Mouse (Mus musculus) liver, embryonic 11.5 days (tissue): Measurements from ENCODE around the gene Gpatch11. TPM values are rescaled to one million over a fixed set of nuclear protein-coding genes. Genes with fewer than 3 reads are reported as not detected.
"Not testable (repeated sequence)": the region's sequence is repeated elsewhere in the genome, so short reads cannot be mapped to it uniquely, and the experiment has no call there.

Experiments used
- ATAC-seq: fragments of 200-750 bp; cut with Nextera tagmentation; replicated peaks from 2 replicates; pipeline ENCODE4 v1.8.0; 2017; ENCODE audit warnings: moderate number of reproducible peaks, mild to moderate bottlenecking, moderate TSS enrichment, moderate library complexity; ENCODE audit not compliant: low FRiP score
- DNase-seq: peaks from one replicate; pipeline ENCODE4 v3.0.0-alpha.2; 2017; ENCODE audit warnings: low spot score
- H3K27ac ChIP-seq: fragments of 300-500 bp; sonication (generic); 2 replicates; pipeline ENCODE4 v1.5.1; 2014; ENCODE audit warnings: mild to moderate bottlenecking, low read depth, low read length, control low read depth
- H3K27me3 ChIP-seq: fragments of 300-500 bp; sonication (generic); replicated peaks from 2 replicates; pipeline ENCODE4 v1.6.1; 2014; ENCODE audit warnings: low read length, mixed read lengths; ENCODE audit not compliant: control insufficient read depth, insufficient read depth
- H3K36me3 ChIP-seq: fragments of 300-500 bp; sonication (generic); 2 replicates; pipeline ENCODE4 v1.6.1; 2014; ENCODE audit warnings: mild to moderate bottlenecking, low read length, moderate library complexity, mixed read lengths; ENCODE audit not compliant: control insufficient read depth, insufficient read depth
- H3K4me1 ChIP-seq: fragments of 300-500 bp; sonication (generic); replicated peaks from 2 replicates; pipeline ENCODE4 v1.6.1; 2014; ENCODE audit warnings: low read length, mixed read lengths; ENCODE audit not compliant: control insufficient read depth, insufficient read depth
- H3K4me2 ChIP-seq: fragments of 300-500 bp; sonication (generic); 2 replicates; pipeline ENCODE4 v1.6.1; 2014; ENCODE audit warnings: mild to moderate bottlenecking, control low read depth, moderate library complexity
- H3K4me3 ChIP-seq: fragments of 300-500 bp; sonication (generic); 2 replicates; pipeline ENCODE4 v1.5.1; 2014; ENCODE audit warnings: low read depth, low read length, control low read depth
- H3K9ac ChIP-seq: fragments of 300-500 bp; sonication (generic); 2 replicates; pipeline ENCODE4 v1.6.1; 2014; ENCODE audit warnings: low read depth, low read length, control low read depth
- H3K9me3 ChIP-seq: fragments of 300-500 bp; sonication (generic); 2 replicates; pipeline ENCODE4 v1.6.1; 2016; ENCODE audit warnings: low read length, inconsistent platforms, mixed read lengths; ENCODE audit not compliant: control insufficient read depth
- WGBS: fragments of 180-500 bp; shearing (Covaris S2); extraction: QIAGEN DNeasy Blood & Tissue Kit; methylation state at CpG from one replicate; pipeline ENCODE4 v1.1.7; 2014; 5-methylcytosine and 5-hydroxymethylcytosine counted together
- polyA plus RNA-seq: library from polyadenylated mRNA; unstranded; fragments of >200 nt; fragmentation: Nextera tagmentation; extraction: Ambion mirVana; gene quantifications from 2 replicates; pipeline ENCODE4 v1.2.1, GENCODE M21; 2014

Gene Gpatch11
- 25.5 and 29.0 TPM in 2 replicates for polyA plus RNA-seq

DNA sequence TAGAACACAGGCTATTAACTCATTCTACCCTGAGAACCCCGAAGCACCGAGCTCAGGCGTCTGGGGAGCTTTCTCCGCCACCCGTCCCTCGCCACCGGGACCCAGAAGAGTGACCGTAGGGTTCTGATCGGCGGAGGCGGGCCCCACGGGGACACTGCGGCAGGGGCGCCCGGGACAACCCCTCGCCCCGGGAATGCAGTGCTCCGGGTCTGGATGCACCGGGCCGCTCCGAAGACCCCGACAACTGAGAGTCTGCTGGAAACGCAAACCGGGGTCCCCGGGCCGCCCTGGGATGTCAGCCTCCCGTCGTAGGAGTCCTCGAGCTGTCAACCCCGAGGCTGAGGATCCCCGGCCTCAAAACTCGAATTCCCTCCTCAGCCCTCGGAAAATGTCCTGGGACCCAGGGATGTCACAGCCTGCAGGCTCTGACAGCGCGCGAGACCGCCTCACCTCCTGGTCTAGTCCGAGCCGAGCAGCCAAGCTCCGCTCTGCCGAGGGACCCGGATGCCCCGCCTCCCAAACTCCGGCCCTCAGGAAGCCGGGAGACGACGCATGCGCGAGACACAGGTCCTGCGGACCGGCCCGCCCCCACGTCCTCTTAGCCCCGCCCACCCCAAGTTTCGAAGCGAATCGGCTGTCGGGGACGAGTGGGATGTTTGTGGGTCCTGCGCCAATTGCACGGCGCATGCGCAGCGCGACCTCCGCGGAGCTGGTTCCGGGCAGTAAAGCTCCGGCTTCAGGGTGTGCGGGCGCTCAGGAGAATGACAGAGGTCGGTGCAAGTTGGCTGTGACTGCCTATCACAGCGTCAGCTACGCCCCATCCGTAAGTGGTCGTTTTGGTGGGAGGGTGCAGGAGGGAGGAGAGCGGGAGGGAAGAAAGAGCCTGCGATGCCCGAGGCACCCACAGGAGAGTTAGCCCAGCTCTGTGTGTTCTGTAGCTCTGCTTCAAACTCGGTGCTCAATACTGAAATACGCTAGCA lies at the start of gene Gpatch11, which contains the start of gene Heatr5b:
Gpatch11 (plus strand) TSS at position 712 of the 980 bp plus-strand sequence.
Heatr5b (minus strand) TSS at position 509 of the 980 bp plus-strand sequence.
- Histone ChIP-seq H3K4me3 (peak within 1 kb of the TSS; percentile 71), H3K4me1 (peaks cover 4% of the 10 kb centered on the region; the same call in 1 of the 2 replicates), H3K27ac (peak within 1 kb of the TSS; percentile 86), H3K9ac (peak within 1 kb of the TSS; percentile 82), H3K9me3 (no peaks in the 10 kb centered on the region), H3K4me2 (peak within 1 kb of the TSS; percentile 87), H3K27me3 (no peaks in the 10 kb centered on the region), H3K36me3 (peaks cover 5% of the 10 kb centered on the region)
- peak; percentile 97 for ATAC-seq
- peak; percentile 98 for DNase-seq
- WGBS, result under 1% methylated on average over 81 of the region's 81 CpGs

DNA sequence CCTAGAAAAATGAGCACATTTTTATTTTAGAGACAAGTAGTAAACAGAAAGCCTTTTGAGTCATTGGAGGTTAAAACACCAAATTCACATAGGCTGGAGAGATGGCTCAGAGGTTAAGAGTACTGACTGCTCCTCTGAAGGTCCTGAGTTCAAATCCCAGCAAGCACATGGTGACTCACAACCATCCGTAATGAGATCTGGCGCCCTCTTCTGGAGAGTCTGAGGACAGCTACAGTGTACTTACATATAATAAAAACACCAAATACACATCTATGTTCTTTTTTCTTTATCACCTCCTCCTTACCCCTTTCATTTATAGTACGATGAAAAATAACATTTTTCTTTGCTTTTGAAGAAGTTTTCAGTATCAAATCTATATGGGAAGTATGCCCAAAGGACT lies 47.1 kb upstream of the Gpatch11 start:
- not testable (repeated sequence) for H3K36me3 ChIP-seq, H3K27ac ChIP-seq, ATAC-seq, H3K4me3 ChIP-seq, H3K4me2 ChIP-seq, H3K27me3 ChIP-seq, H3K9me3 ChIP-seq, H3K9ac ChIP-seq, DNase-seq, H3K4me1 ChIP-seq
- 67% methylated on average over 3 of the region's 3 CpGs for WGBS

DNA sequence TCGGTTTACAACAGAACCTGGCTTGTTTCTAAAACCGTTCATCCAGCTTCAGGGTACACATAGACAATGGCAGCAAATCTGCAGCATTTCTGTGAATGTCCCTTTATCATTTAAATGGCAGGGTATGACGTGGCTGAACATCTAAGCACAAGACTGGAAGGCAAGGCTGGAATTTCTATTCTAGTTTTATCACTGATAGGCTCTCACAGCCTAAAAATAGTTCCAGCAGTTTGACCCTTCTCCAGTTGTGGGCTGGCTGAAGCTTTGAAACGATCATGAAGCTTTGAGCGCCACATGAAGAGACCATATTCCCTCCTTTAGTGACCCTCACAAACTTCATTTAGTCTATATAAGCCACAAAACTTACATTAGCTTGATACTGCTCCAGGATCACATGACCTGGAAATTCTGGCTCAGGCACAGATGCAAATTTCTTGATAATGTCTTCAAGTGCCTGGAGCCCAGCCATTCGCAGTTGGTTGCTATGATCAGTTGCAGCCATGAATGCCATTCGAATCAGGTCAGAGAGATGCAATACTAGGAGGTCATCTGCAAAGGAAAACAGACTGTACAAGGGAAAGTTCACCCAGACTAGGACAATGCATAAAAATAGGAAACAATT lies 44.2 kb upstream of the Gpatch11 start:
- H3K27me3 ChIP-seq, result no peaks in the 10 kb centered on the region
- WGBS, result 80% methylated on average over 7 of the region's 7 CpGs
- H3K36me3 ChIP-seq, result 0 out of 2 replicates have a peak, but pooled peaks cover 2% of the 10 kb centered on the region
- DNase-seq (no peak), ATAC-seq (no peak)
- H3K9me3 ChIP-seq, result no peaks in the 10 kb centered on the region
- H3K27ac ChIP-seq, result no peak overlapping the region
- H3K4me1 ChIP-seq, result no peaks in the 10 kb centered on the region
- H3K4me3 ChIP-seq, result no peak overlapping the region
- no peak overlapping the region for H3K4me2 ChIP-seq
- no peak overlapping the region for H3K9ac ChIP-seq

DNA sequence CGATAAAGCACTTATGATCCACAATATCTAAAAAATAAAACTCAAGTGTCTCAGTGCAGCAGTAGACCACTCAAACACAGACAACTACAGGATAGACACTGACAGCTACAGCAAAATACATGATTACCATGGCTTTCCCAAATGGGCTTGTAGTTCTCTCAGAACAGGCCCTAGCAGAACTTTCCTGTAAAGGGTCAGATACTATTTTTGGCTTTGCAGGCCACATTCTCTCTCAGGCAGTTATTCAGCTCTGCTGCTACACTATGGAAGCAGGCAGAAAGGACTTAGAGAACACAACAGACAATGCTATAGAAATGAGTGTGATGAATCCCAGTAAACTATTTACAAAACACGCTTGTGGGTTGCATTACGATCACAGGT lies 43.7 kb upstream of the Gpatch11 start:
- Histone ChIP-seq H3K27me3 (no peaks in the 10 kb centered on the region), H3K27ac (no peak overlapping the region), H3K9me3 (no peaks in the 10 kb centered on the region), H3K4me3 (no peak overlapping the region), H3K36me3 (0 out of 2 replicates have a peak, but pooled peaks cover 2% of the 10 kb centered on the region), H3K9ac (no peak overlapping the region), H3K4me2 (no peak overlapping the region), H3K4me1 (no peaks in the 10 kb centered on the region)
- no peak for ATAC-seq
- 92% methylated on average over 3 of the region's 3 CpGs for WGBS
- no peak for DNase-seq

DNA sequence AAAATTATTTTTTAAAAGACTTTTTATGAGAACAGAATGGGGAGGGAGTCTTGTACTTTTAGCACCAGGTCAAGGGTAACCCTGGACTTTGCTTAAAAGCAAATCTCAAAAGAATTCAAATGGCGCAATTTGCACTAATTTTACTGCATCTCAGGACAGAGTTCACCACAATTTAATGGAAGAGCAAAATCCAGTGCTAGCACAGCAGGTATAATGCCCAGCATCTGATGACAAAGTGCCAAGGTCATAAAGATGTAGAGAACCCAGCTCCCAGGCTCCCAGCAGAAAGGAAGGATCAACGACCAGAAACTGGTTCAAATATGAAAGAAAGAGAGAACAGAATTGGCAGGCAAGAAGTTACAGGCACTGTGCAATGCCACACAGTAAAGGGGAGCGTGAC lies 43.2 kb upstream of the Gpatch11 start:
- no peak overlapping the region for H3K4me2 ChIP-seq
- no peak overlapping the region for H3K27ac ChIP-seq
- no peaks in the 10 kb centered on the region for H3K4me1 ChIP-seq

DNA sequence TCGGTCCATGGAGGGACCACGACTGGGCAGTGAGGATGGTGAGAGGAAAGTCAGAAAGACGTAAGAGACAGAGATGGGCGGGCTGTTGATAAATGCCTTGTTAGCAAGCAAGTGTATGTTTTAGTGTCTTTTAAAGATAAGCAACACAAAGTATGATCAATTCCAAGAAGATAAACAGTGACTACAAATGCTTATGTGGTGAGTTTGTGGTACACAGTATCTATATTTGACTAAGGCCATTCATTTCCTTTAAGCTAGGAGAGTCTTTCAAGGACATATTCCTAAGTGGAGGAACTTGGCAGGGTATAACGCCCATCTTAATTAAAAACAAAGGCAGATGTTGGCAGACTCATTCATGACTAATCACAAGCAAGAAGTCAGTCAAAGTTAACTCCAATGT lies 41.0 kb upstream of the Gpatch11 start:
- Histone ChIP-seq H3K36me3 (0 out of 2 replicates have a peak, but pooled peaks cover 2% of the 10 kb centered on the region), H3K9ac (no peak overlapping the region), H3K9me3 (no peaks in the 10 kb centered on the region), H3K27ac (no peak overlapping the region), H3K4me2 (no peak overlapping the region), H3K4me1 (no peaks in the 10 kb centered on the region), H3K27me3 (no peaks in the 10 kb centered on the region), H3K4me3 (no peak overlapping the region)
- 0 out of 2 replicates have a peak, but pooled peaks have one; percentile 36 for ATAC-seq
- WGBS, result 66% methylated on average over 5 of the region's 5 CpGs
- DNase-seq, result no peak

More for the DNA sequence above, 43.2 kb upstream of the Gpatch11 start:
- Histone ChIP-seq H3K9ac (no peak overlapping the region), H3K36me3 (0 out of 2 replicates have a peak, but pooled peaks cover 2% of the 10 kb centered on the region), H3K27me3 (no peaks in the 10 kb centered on the region), H3K4me3 (no peak overlapping the region), H3K9me3 (no peaks in the 10 kb centered on the region)
- ATAC-seq (no peak), DNase-seq (no peak)
- 88% methylated on average over 3 of the region's 3 CpGs for WGBS

DNA sequence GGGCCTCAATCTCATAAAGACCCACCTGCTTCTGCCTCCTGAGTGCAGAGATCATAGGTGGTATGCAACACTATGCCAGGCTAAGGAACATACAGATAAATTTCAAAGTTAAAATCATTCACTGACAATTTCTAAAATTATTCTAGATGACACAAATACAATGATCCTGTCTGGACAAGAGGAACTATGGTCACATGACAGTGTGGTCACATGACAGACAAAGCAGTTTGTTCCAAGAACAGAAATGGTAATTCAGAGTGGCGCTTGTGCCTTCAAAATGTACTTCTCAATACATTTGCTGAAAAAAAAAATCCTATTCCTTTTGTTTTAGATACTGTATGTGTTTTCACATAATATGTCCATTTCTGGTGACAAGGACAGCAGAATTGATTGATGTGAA lies 38.1 kb upstream of the Gpatch11 start:
- no peaks in the 10 kb centered on the region for H3K27me3 ChIP-seq
- no peaks in the 10 kb centered on the region for H3K36me3 ChIP-seq
- DNase-seq (no peak), ATAC-seq (no peak)
- no peaks in the 10 kb centered on the region for H3K4me1 ChIP-seq
- H3K9me3 ChIP-seq, result no peaks in the 10 kb centered on the region
- WGBS, result 92% methylated on average over 1 of the region's 1 CpGs
- H3K4me3 ChIP-seq, result no peak overlapping the region
- no peak overlapping the region for H3K9ac ChIP-seq
- no peak overlapping the region for H3K4me2 ChIP-seq
- no peak overlapping the region for H3K27ac ChIP-seq

DNA sequence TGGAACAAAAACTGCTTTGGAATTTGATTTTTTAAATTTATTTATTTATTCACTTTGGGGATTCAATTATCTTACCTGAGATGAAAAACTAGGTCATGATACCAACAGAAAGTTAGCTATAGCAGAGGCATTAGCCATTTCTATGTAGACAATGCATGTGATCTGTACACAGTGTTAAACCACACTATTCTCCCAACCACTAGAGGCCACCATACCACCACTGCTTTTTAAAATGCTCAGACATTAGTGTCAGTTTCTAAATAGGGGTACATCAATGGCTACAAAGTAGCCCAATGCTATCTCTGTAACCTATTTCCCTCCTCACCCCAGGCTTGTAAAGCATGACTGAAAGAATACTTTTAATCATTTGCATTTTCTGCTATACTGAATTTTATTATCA lies 26.3 kb upstream of the Gpatch11 start:
- no peak overlapping the region for H3K27ac ChIP-seq
- no peaks in the 10 kb centered on the region for H3K36me3 ChIP-seq
- DNase-seq, result no peak
- ATAC-seq, result peak; percentile 63
- no peak overlapping the region for H3K9ac ChIP-seq
- H3K4me2 ChIP-seq, result no peak overlapping the region
- no peaks in the 10 kb centered on the region for H3K27me3 ChIP-seq
- no peak overlapping the region for H3K4me3 ChIP-seq
- H3K4me1 ChIP-seq, result no peaks in the 10 kb centered on the region
- H3K9me3 ChIP-seq, result no peaks in the 10 kb centered on the region
